Mouse (Mus musculus): ENCODE measurements around the gene Slc16a3.

Slc16a3 gene

DNA sequence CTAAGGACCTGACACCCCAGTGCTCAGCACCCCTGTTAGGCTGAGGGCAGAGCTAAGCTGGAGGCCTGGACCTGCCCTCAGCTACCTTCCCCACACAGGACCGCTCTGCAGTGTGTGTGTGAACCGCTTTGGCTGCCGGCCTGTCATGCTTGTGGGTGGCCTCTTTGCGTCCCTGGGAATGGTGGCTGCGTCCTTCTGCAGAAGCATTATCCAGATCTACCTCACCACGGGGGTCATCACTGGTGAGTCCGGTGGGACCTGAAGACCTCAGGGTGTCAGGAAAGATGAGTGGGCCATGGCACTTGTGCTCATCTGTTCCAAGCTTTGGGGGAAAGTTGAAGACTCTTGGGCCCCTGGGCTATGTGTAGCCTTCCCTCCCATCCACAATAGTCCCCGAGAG, 7.4 kb downstream of the Slc16a3 start:
- DNase-seq (ENCODE audit: low read depth, low spot score): no peak
- Histone ChIP-seq H3K36me3 (ENCODE audit: control insufficient read depth, insufficient read depth, low read length, poor library complexity, severe bottlenecking) (no peaks in the 10 kb centered on the region), H3K27me3 (ENCODE audit: control insufficient read depth, insufficient read depth, low read length, poor library complexity, severe bottlenecking) (no peaks in the 10 kb centered on the region)

DNA sequence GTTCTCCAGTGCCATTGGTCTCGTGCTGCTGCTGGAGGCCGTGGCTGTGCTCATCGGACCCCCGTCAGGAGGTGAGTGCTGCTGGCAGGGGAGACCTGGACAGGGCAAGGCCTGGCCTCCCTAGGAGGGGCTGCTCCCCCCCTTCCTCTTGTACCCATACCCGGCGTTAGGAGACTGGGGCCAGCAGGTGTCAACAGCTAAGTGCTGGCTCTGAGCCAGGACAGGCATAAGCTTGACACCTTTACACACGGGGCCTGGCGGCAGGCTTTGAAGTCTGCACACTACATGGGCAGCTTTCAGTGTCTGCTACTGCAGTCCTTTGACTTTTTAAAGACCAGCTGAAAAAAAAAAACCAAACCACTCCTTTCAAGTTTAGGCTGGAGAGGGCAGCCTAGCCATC, 8.8 kb downstream of the Slc16a3 start:
- H3K27me3 ChIP-seq (ENCODE audit: control insufficient read depth, insufficient read depth, low read length, poor library complexity, severe bottlenecking): no peaks in the 10 kb centered on the region
- H3K36me3 ChIP-seq (ENCODE audit: control insufficient read depth, insufficient read depth, low read length, poor library complexity, severe bottlenecking): no peaks in the 10 kb centered on the region; the same call in 1 of the 2 replicates
- DNase-seq (ENCODE audit: low read depth, low spot score): no peak

DNA sequence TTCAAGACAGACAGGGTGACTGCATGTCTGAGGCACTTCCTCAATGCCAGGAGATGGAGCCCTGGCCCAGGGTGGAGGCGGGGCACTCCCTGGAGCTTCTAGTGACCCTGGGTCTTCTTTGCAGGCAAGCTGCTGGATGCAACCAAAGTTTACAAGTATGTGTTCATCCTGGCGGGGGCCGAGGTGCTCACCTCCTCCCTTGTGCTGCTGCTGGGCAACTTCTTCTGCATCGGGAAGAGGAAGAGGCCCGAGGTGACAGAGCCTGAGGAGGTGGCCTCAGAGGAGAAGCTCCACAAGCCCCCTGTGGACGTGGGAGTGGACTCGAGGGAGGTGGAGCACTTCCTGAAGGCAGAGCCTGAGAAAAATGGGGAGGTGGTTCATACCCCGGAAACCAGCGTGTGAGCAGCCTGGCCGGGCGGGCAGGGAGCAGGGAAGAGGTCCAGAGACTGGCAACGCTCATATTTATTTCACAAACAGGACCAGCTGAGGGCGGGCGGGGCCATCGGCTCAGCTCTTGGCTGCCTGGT, 9.5 kb downstream of the Slc16a3 start:
- Histone ChIP-seq H3K27me3 (ENCODE audit: control insufficient read depth, insufficient read depth, low read length, poor library complexity, severe bottlenecking) (no peaks in the 10 kb centered on the region), H3K36me3 (ENCODE audit: control insufficient read depth, insufficient read depth, low read length, poor library complexity, severe bottlenecking) (no peaks in the 10 kb centered on the region; the same call in 1 of the 2 replicates)
- no peak for DNase-seq (ENCODE audit: low read depth, low spot score)

DNA sequence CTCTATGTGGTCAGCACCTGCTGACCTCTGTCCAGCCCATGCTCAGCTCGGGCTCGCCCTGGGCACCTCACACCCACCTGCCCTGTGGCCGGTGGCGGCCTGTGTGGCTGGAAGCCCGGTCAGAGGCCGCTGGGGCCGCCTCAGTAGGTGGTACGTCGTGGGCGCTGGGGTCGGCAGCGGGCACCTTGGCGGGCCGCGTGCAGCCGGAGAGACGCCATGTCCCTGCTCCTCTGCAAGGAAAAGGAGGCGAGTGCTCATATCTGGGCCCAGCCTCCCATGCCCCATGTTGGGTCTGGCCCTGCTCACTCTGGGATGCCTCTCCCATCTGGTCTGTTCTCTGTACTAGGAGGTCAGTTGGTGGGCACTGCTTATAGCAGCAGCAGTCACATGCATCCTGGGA, 10.8 kb downstream of the Slc16a3 start:
- Histone ChIP-seq H3K36me3 (ENCODE audit: control insufficient read depth, insufficient read depth, low read length, poor library complexity, severe bottlenecking) (no peaks in the 10 kb centered on the region; the same call in 1 of the 2 replicates), H3K27me3 (ENCODE audit: control insufficient read depth, insufficient read depth, low read length, poor library complexity, severe bottlenecking) (no peaks in the 10 kb centered on the region)
- no peak for DNase-seq (ENCODE audit: low read depth, low spot score)

DNA sequence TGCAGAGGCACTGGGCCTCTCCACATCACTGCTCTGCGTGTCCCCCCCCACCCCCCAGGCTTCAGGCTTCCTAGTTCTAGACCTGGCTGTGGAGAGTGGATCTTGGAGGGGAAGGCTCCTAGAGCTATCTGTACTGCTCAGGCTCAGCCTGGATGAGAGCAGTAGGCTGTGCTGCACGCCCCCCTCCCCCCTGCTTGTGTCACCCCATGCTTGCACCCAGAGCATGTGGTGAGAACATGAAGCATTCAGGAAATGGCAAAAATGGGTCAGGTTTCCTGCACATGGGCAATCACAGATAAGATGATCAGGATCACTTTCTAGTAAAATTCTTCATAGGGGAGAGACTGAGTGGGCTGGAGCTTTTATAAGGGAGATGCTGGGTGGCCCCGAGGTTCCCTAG, 11.3 kb downstream of the Slc16a3 start:
- DNase-seq (ENCODE audit: low read depth, low spot score): no peak
- H3K27me3 ChIP-seq (ENCODE audit: control insufficient read depth, insufficient read depth, low read length, poor library complexity, severe bottlenecking): no peaks in the 10 kb centered on the region

DNA sequence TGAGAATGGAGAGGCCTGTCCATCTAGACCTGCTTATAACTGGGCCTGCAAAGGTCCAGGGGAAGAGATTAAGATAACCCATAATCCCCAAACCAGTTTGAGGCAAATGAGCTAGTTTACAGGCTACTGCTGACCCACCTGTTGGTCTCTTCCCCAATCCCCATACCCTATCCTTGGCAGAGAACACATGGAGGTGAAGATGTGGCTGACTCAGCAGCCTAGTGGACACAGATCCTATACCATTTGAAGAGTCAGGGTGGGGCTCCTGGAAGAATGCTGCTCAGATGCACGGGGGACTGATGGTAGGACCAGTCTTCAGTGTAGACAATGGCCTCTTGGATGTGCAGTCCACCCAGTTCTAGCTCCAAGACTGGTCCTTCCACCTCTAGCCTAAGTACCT, 12.0 kb downstream of the Slc16a3 start:
- H3K36me3 ChIP-seq (ENCODE audit: control insufficient read depth, insufficient read depth, low read length, poor library complexity, severe bottlenecking): peaks cover 5% of the 10 kb centered on the region; the same call in 1 of the 2 replicates
- H3K27me3 ChIP-seq (ENCODE audit: control insufficient read depth, insufficient read depth, low read length, poor library complexity, severe bottlenecking): no peaks in the 10 kb centered on the region
- no peak for DNase-seq (ENCODE audit: low read depth, low spot score)

More for the DNA sequence above, 11.3 kb downstream of the Slc16a3 start:
- H3K36me3 ChIP-seq (ENCODE audit: control insufficient read depth, insufficient read depth, low read length, poor library complexity, severe bottlenecking): peaks cover 1% of the 10 kb centered on the region; the same call in 1 of the 2 replicates

DNA sequence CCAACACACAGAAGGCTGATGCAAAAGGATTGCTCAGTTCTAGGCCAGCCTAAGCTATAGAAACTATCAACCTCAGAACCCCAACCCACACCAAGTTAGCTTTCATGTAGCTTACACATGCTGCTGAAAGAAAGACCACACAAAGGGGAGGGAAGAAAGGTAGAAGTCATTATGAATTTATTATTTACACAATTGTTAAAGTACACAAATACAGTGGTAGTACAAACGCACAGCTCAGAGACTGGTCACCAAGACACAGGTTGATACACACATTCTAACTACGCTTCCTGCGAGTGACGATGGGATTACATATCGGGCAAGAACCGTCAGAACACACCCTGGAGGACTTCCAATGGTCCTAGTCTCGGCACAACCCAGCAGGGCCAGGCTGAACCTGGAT, 13.3 kb downstream of the Slc16a3 start:
- H3K36me3 ChIP-seq (ENCODE audit: control insufficient read depth, insufficient read depth, low read length, poor library complexity, severe bottlenecking): peaks cover 8% of the 10 kb centered on the region
- no peaks in the 10 kb centered on the region for H3K27me3 ChIP-seq (ENCODE audit: control insufficient read depth, insufficient read depth, low read length, poor library complexity, severe bottlenecking)
- no peak for DNase-seq (ENCODE audit: low read depth, low spot score)

DNA sequence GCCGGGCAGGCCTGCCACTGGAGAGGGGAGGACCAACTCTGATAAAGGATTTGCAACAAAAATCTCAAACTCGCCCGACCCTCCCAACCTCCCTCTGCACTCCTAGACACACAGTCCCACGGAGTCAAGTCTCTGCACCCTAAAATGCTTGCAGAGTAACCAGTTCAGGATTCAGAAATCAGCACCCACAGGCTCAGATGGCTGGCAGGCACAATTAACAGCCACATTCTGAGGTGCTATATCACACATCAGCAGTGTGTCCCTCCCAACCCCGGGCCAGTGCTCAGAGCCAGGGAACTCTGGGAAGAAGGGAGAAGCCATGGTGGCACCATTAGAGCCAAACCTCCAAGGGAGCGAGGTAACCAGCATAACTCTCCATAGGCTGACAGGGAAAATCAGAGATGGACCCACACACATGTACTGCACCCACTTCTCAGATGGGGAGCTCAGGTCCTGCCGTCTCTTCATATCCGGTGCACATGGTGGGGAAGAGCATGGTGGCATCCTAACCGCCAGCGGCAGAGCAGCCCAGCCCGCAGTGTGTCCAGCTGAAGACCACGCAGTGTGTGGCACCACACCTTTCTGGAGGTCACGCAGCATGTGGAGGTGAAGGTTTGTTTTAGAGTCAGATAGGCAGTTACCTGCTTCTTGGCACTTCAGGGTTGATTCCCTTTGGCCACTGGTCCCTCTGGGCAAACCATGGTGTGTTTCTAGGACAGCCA, 13.9 kb downstream of the Slc16a3 start:
- peaks cover 11% of the 10 kb centered on the region for H3K36me3 ChIP-seq (ENCODE audit: control insufficient read depth, insufficient read depth, low read length, poor library complexity, severe bottlenecking)
- DNase-seq (ENCODE audit: low read depth, low spot score): no peak
- no peaks in the 10 kb centered on the region for H3K27me3 ChIP-seq (ENCODE audit: control insufficient read depth, insufficient read depth, low read length, poor library complexity, severe bottlenecking)

DNA sequence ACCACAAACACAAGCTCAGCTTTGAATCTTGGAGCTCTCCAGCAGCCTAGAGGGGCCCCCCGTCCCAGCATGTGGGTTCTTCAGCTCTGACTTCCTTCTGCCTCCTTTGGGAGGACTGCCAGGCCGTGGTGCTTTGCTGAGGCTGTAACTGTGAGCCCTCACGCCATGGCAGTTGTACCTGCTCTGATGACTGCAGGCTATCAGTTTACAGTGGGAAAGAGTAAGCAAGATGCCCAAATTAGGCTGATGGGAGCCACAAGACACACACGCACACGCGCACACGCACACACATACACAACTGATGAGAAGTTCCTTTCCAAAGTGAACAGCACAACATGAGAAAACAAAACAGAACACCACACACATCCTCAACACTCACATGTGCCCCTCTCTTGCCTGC, 14.6 kb downstream of the Slc16a3 start:
- Histone ChIP-seq H3K36me3 (ENCODE audit: control insufficient read depth, insufficient read depth, low read length, poor library complexity, severe bottlenecking) (peaks cover 13% of the 10 kb centered on the region), H3K27me3 (ENCODE audit: control insufficient read depth, insufficient read depth, low read length, poor library complexity, severe bottlenecking) (no peaks in the 10 kb centered on the region)
- no peak for DNase-seq (ENCODE audit: low read depth, low spot score)

DNA sequence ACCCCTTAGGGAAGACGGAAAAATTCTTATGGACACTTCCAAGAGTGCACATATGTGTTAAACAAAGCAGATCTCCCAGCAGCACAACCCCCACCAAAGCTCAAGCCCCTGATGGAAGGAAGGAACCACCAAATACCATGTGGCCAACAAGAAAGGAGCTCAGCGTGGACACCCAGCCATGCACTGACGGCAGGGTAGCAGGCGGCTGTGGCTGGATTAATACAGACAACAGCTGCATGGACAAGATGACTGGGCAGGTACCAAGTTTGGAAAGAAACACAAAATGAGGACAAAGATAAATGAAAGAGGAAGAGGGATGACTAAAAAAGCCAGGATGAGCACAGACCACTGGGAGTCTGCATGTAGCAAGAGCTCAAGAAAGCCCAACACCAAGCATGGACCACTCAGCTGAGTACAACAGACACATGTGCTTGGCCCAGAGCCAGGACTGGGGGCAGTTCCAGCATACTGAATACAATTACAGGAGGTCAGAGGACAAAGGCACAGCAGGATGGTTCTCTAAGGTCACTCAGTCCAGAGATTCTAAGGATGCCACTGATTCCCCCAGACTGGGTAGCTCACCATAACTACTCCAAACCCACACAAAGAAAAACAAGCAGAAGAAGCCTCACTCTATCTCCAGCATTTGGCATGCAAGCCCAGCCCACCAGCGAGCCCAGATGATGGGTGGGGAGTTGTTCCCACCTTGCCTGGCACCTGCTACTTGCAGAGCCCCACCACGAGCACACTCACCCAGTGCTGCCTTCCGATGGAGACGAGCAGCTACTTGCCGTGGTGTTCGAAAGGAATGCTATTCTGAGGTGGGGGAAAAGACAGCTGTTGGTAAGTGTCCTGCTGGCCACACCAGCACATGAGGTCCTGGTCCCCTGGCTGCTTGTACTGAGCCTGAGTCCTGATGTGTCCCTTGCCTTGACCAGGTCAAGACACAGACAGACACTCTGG, 16.2 kb downstream of the Slc16a3 start:
- peaks cover 16% of the 10 kb centered on the region for H3K36me3 ChIP-seq (ENCODE audit: control insufficient read depth, insufficient read depth, low read length, poor library complexity, severe bottlenecking)
- no peak for DNase-seq (ENCODE audit: low read depth, low spot score)

DNA sequence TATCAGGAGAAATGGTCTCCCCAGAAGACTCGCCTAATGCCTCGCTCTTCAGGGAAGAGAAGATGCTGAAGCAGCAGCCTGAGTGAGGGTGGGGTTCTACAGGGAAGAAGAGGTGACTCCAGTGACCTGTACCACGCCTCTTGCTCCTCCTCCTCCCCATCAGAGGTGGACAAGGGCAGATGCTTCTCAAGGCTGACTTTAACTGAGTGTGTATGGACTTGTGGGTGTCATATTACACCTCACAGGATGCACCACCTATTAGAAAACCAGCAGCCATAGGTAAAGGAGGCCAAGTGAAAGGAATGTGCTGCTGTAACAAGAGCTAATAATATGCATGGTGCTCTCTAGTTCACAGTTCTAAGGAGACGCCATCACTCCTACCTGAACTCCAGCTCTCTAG, 17.3 kb downstream of the Slc16a3 start:
- Histone ChIP-seq H3K36me3 (ENCODE audit: control insufficient read depth, insufficient read depth, low read length, poor library complexity, severe bottlenecking) (peaks cover 18% of the 10 kb centered on the region), H3K27me3 (ENCODE audit: control insufficient read depth, insufficient read depth, low read length, poor library complexity, severe bottlenecking) (no peaks in the 10 kb centered on the region)

More for the DNA sequence above, 16.2 kb downstream of the Slc16a3 start:
- H3K27me3 ChIP-seq (ENCODE audit: control insufficient read depth, insufficient read depth, low read length, poor library complexity, severe bottlenecking): no peaks in the 10 kb centered on the region

DNA sequence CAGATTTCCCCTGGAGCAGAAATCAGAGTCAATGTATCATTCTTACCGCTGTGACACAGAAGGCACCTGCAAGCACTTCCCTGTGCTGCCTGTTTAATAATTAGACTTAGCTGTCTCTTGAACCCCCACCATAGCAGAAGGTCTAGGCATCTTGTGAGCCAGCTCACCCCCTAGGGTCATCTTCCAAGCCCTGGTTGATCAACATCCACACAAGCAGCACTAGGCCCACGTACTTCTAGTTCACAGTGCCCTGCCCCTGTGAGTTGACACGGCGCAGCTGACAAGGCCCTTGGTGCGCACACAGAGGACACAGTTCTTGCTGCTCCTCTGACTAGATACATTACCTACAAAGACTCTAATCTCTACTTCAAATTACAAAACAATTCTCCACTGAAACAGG, 21.5 kb downstream of the Slc16a3 start:
- no peak for DNase-seq (ENCODE audit: low read depth, low spot score)
- H3K36me3 ChIP-seq (ENCODE audit: control insufficient read depth, insufficient read depth, low read length, poor library complexity, severe bottlenecking): peaks cover 20% of the 10 kb centered on the region
- H3K27me3 ChIP-seq (ENCODE audit: control insufficient read depth, insufficient read depth, low read length, poor library complexity, severe bottlenecking): no peaks in the 10 kb centered on the region

More for the DNA sequence above, 17.3 kb downstream of the Slc16a3 start:
- no peak for DNase-seq (ENCODE audit: low read depth, low spot score)

DNA sequence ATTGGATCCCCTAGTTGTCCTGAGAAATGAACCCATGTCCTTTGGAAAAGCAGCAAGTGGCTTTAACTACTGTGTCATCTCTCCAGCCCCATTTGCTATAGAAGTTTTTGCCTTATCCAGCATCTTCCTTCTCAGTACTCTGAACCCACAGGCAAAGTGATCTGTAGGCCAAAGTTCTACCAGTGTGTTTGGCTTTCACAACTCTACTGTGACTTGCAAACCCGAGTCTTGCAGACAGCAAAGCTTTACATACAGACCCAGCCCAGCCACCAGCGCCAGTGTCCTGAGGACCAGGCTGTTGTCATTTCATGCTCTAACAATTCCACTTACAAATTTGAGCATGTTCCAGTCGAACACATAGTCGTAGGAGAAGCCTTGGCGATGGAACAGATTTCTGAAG, 23.0 kb downstream of the Slc16a3 start:
- DNase-seq (ENCODE audit: low read depth, low spot score): no peak
- H3K36me3 ChIP-seq (ENCODE audit: control insufficient read depth, insufficient read depth, low read length, poor library complexity, severe bottlenecking): peaks cover 17% of the 10 kb centered on the region
- H3K27me3 ChIP-seq (ENCODE audit: control insufficient read depth, insufficient read depth, low read length, poor library complexity, severe bottlenecking): no peaks in the 10 kb centered on the region

DNA sequence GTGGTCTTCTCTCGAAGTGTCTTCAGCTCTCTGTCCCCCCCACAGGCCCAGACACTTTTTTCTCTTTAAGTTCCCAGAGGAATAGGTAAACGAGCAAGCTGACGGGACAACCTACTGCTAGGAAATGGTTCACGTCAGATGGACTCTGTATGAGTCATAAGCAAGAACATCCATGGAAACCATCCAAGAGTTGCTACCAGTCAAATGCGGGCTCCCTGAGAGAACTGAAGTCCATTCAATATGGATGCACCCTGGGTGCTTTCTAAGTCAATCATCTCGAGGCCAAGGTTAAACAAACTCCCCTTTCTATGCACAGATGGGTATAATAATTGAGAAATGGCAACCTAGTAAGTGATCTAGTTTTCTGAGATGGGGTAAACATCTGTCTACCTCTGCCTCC, 25.0 kb downstream of the Slc16a3 start:
- no peak for DNase-seq (ENCODE audit: low read depth, low spot score)
- Histone ChIP-seq H3K36me3 (ENCODE audit: control insufficient read depth, insufficient read depth, low read length, poor library complexity, severe bottlenecking) (peaks cover 10% of the 10 kb centered on the region), H3K27me3 (ENCODE audit: control insufficient read depth, insufficient read depth, low read length, poor library complexity, severe bottlenecking) (no peaks in the 10 kb centered on the region; the same call in 1 of the 2 replicates)
